Mouse (Mus musculus) MEL (cell line): ENCODE results near the gene Ccdc34. TPM values are rescaled to one million over a fixed set of nuclear protein-coding genes. Genes with fewer than 3 reads are reported as not detected.

ENCODE experiments used
- DNase-seq: peaks from one replicate; pipeline ENCODE4 v3.0.0; 2011; ENCODE audit warnings: low read depth, low spot score
- H3K27ac ChIP-seq: 2 replicates; pipeline ENCODE4 v1.5.1; 2012; ENCODE audit warnings: low read depth, mild to moderate bottlenecking, control low read depth, low read length, moderate library complexity; ENCODE audit not compliant: control insufficient read depth
- H3K27me3 ChIP-seq, 2 experiments: fragments of 150-350 bp in 1 of 2; sonication (generic) in 1 of 2; 2 replicates each; pipeline ENCODE4 v1.6.1; 2012; ENCODE audit warnings: low read length in 2 of 2, mild to moderate bottlenecking in 2 of 2, improper control_type of control experiment in 1 of 2, moderate library complexity in 1 of 2; ENCODE audit not compliant: insufficient read depth in 2 of 2, control insufficient read depth in 1 of 2
- H3K36me3 ChIP-seq, 2 experiments: 2 replicates each; pipeline ENCODE4 v1.6.1; 2012 to 2014; ENCODE audit warnings: low read length in 2 of 2, improper control_type of control experiment in 1 of 2, inconsistent platforms in 1 of 2, mild to moderate bottlenecking in 1 of 2; ENCODE audit not compliant: insufficient read depth in 2 of 2, control insufficient read depth in 1 of 2
- H3K4me1 ChIP-seq, 2 experiments: fragments of 150-350 bp in 1 of 2; sonication (generic) in 1 of 2; 2 replicates each; pipeline ENCODE4 v1.6.1; 2012; ENCODE audit warnings: low read length in 2 of 2, improper control_type of control experiment in 1 of 2, mild to moderate bottlenecking in 1 of 2; ENCODE audit not compliant: insufficient read depth in 2 of 2, control insufficient read depth in 1 of 2
- H3K4me3 ChIP-seq, 2 experiments: fragments of 150-350 bp in 1 of 2; sonication (generic) in 1 of 2; 2 replicates each; pipeline ENCODE4 v1.5.1; 2012; ENCODE audit warnings: low read depth in 2 of 2, low read length in 2 of 2, mild to moderate bottlenecking in 2 of 2, moderate library complexity in 2 of 2, control low read depth in 1 of 2, improper control_type of control experiment in 1 of 2; ENCODE audit not compliant: control insufficient read depth in 1 of 2, insufficient read depth in 1 of 2
- H3K79me2 ChIP-seq: 2 replicates; pipeline ENCODE4 v1.6.1; 2012; ENCODE audit warnings: mild to moderate bottlenecking, low read length, moderate library complexity; ENCODE audit not compliant: control insufficient read depth, poor library complexity, insufficient read depth
- H3K9ac ChIP-seq: 2 replicates; pipeline ENCODE4 v1.6.1; 2012; ENCODE audit warnings: low read depth, mild to moderate bottlenecking, control low read depth, low read length, moderate library complexity; ENCODE audit not compliant: control insufficient read depth, poor library complexity, severe bottlenecking
- H3K9me3 ChIP-seq: fragments of 150-350 bp; sonication (generic); replicated peaks from 2 replicates; pipeline ENCODE4 v1.6.1; 2012; ENCODE audit warnings: mild to moderate bottlenecking, low read length, improper control_type of control experiment, moderate library complexity; ENCODE audit not compliant: insufficient read depth
- BHLHE40 ChIP-seq: IDR thresholded peaks from 2 replicates; pipeline ENCODE4 v1.6.1; 2012; ENCODE audit warnings: low read depth, mild to moderate bottlenecking, inconsistent platforms, low read length, improper control_type of control experiment, borderline replicate concordance
- E2F4 ChIP-seq: IDR thresholded peaks from 2 replicates; pipeline ENCODE4 v1.6.1; 2011; ENCODE audit warnings: low read depth, low read length, improper control_type of control experiment, borderline replicate concordance
- ETS1 ChIP-seq: IDR thresholded peaks from 2 replicates; pipeline ENCODE4 v1.6.1; 2012; ENCODE audit warnings: low read depth, mild to moderate bottlenecking, inconsistent platforms, low read length, improper control_type of control experiment, moderate library complexity
- GABPA ChIP-seq: IDR thresholded peaks from 2 replicates; pipeline ENCODE4 v1.6.1; 2012; ENCODE audit warnings: low read depth, mild to moderate bottlenecking, inconsistent platforms, low read length, improper control_type of control experiment, moderate library complexity
- HCFC1 ChIP-seq: IDR thresholded peaks from 2 replicates; pipeline ENCODE4 v1.6.1; 2012; ENCODE audit warnings: low read depth, mild to moderate bottlenecking, inconsistent platforms, low read length, improper control_type of control experiment, moderate library complexity
- MAX ChIP-seq: IDR thresholded peaks from 2 replicates; pipeline ENCODE4 v1.6.1; 2011; ENCODE audit warnings: low read length, improper control_type of control experiment
- MAZ ChIP-seq: IDR thresholded peaks from 2 replicates; pipeline ENCODE4 v1.6.1; 2012; ENCODE audit warnings: low read depth, mild to moderate bottlenecking, inconsistent platforms, low read length, improper control_type of control experiment
- MEF2A ChIP-seq: IDR thresholded peaks from 2 replicates; pipeline ENCODE4 v1.6.1; 2014; ENCODE audit warnings: low read depth, mild to moderate bottlenecking, inconsistent platforms, low read length, improper control_type of control experiment; ENCODE audit not compliant: poor library complexity, insufficient replicate concordance, severe bottlenecking; ENCODE audit errors: extremely low read depth
- MYC ChIP-seq: IDR thresholded peaks from 2 replicates; pipeline ENCODE4 v1.6.1; 2011; ENCODE audit warnings: low read depth, mild to moderate bottlenecking, low read length, improper control_type of control experiment, moderate library complexity
- POLR2A ChIP-seq, 2 experiments: IDR thresholded peaks; 2 replicates each; pipeline ENCODE4 v1.6.1; 2011 to 2012; ENCODE audit warnings: low read length in 2 of 2, mild to moderate bottlenecking in 2 of 2, control low read depth in 1 of 2, improper control_type of control experiment in 1 of 2, low read depth in 1 of 2, moderate library complexity in 1 of 2; ENCODE audit not compliant: control insufficient read depth in 1 of 2, insufficient read depth in 1 of 2, poor library complexity in 1 of 2
- POLR2AphosphoS2 ChIP-seq: IDR thresholded peaks from 2 replicates; pipeline ENCODE4 v1.6.1; 2011; ENCODE audit warnings: low read length, improper control_type of control experiment
- RCOR1 ChIP-seq: IDR thresholded peaks from 2 replicates; pipeline ENCODE4 v1.6.1; 2012; ENCODE audit warnings: low read depth, mild to moderate bottlenecking, inconsistent platforms, low read length, improper control_type of control experiment
- SIN3A ChIP-seq: IDR thresholded peaks from 2 replicates; pipeline ENCODE4 v1.6.1; 2012; ENCODE audit warnings: low read length, improper control_type of control experiment, inconsistent platforms
- SMC3 ChIP-seq: IDR thresholded peaks from 2 replicates; pipeline ENCODE4 v1.6.1; 2011; ENCODE audit warnings: low read depth, low read length, improper control_type of control experiment
- TAL1 ChIP-seq: IDR thresholded peaks from 2 replicates; pipeline ENCODE4 v1.6.1; 2012; ENCODE audit warnings: mild to moderate bottlenecking, inconsistent platforms, low read length, moderate library complexity, mixed read lengths
- TBP ChIP-seq: IDR thresholded peaks from 2 replicates; pipeline ENCODE4 v1.8.0; 2011; ENCODE audit warnings: low read depth, low read length, improper control_type of control experiment
- TCF12 ChIP-seq: IDR thresholded peaks from 2 replicates; pipeline ENCODE4 v1.6.1; 2014; ENCODE audit warnings: low read depth, mild to moderate bottlenecking, inconsistent platforms, low read length, improper control_type of control experiment, moderate library complexity
- USF1 ChIP-seq: IDR thresholded peaks from 2 replicates; pipeline ENCODE4 v1.6.1; 2014; ENCODE audit warnings: low read depth, mild to moderate bottlenecking, inconsistent platforms, low read length, improper control_type of control experiment, moderate library complexity
- ZNF384 ChIP-seq: IDR thresholded peaks from 2 replicates; pipeline ENCODE4 v1.6.1; 2012; ENCODE audit warnings: low read depth, mild to moderate bottlenecking, inconsistent platforms, low read length, improper control_type of control experiment
- polyA plus RNA-seq, 2 experiments: library from polyadenylated mRNA; stranded (reverse) in 1 of 2; unstranded in 1 of 2; fragments of >175 nt in 1 of 2; fragments of >200 nt in 1 of 2; gene quantifications; 2 replicates each; pipeline versions ENCODE4 v1.2.1 to v1.2.4; 2012; ENCODE audit warnings: low replicate concordance in 2 of 2, low read depth in 1 of 2; ENCODE audit not compliant: insufficient read length in 2 of 2, insufficient read depth in 1 of 2, missing spikeins in 1 of 2
- total RNA-seq: library from RNA; depleted of rRNA; stranded (reverse); fragments of 300-350 nt; gene quantifications from 2 replicates; pipeline ENCODE4 v1.2.3, GENCODE M21; 2012

The Ccdc34 gene
- total and polyA plus RNA-seq, 3 experiments, result 14.1 to 39.0 TPM; not detected in 1

DNA sequence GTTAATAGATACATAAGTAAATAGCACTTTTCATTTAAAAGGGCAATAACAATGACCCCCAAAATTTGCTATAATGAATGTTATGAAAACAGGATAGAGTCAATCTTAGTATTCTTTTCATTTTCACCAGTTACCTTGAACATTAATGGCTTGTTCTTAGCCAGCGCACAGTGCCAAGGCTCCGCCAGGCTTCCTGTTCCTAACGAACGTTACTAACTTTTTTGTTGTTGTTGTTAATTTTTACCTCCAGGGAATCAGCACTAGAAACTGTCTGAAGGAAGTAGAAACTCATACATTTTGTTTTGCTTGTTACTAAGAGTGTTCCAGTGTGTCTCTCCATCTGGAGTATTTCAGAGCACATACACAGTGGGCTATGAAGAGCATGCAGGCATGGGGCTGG, 184.2 kb downstream of the Ccdc34 start:
- no peak overlapping the region for H3K4me3 ChIP-seq
- DNase-seq, result no peak
- no peaks in the 10 kb centered on the region; a peak in 1 of 4 replicates for H3K36me3 ChIP-seq
- no peaks in the 10 kb centered on the region for H3K9me3 ChIP-seq
- no peak overlapping the region for H3K27ac ChIP-seq
- no peak for TF ChIP-seq ETS1
- TF ChIP-seq BHLHE40, result no peak
- TF ChIP-seq POLR2A (IDR thresholded peaks at IDR 0.05; ENCODE audit: control insufficient read depth in 1 of 2, insufficient read depth in 1 of 2, low read depth in 1 of 2, low read length in 2 of 2, poor library complexity in 1 of 2), result no peak
- no peak for TF ChIP-seq HCFC1
- no peak for TF ChIP-seq MYC
- no peak for TF ChIP-seq USF1
- TF ChIP-seq MAZ, result no peak
- no peak for TF ChIP-seq ZNF384
- TF ChIP-seq SMC3, result no peak
- TF ChIP-seq MEF2A, result no peak
- TF ChIP-seq SIN3A, result no peak
- TF ChIP-seq TBP, result no peak
- no peak for TF ChIP-seq GABPA
- TF ChIP-seq RCOR1, result no peak
- TF ChIP-seq POLR2AphosphoS2, result no peak
- TF ChIP-seq TAL1, result no peak
- TF ChIP-seq MAX, result no peak
- H3K9ac ChIP-seq, result no peak overlapping the region
- H3K79me2 ChIP-seq, result no peaks in the 10 kb centered on the region
- no peaks in the 10 kb centered on the region; a peak in 1 of 4 replicates for H3K4me1 ChIP-seq
- H3K27me3 ChIP-seq, result no peaks in the 10 kb centered on the region; a peak in 2 of 4 replicates

DNA sequence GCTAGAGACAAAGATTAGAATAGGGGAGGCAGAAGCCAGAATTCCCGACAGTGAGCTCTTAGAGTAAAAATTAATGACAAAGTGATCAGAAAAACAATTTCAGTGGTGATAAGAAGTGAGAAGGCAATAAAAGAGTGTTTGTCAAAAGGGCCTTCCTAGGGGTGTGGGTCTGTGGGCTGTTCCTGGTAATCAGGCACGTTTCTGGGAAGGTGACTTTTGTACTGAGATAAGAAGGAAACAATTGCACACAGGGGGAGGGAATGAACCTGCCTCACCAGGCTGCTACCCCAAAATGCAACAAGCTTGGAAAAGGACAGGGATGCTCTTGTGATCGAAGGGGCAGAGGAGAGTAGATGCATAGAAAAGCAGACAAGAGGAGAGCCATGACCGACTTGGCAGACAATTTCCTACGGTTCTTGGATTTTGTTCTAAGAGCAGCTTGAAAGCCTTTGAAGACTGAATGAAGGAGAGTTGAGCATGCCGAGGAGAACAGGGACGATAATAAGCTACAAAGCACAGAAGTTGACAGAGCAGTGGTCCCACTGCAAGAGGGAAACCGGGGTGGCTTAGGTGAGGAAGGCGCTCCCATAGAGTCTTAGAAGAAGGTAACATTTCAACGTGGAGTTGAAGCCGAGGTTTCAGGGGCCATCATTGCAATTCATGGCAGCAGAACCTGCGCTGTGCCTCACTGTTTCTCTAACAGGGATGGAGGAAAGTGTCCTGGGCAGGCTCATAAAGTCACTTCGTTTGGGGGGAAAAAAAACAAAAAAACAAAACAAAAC, 185.3 kb downstream of the Ccdc34 start:
- Histone ChIP-seq H3K4me1 (no peaks in the 10 kb centered on the region; a peak in 1 of 4 replicates), H3K36me3 (no peaks in the 10 kb centered on the region; a peak in 1 of 4 replicates)

More for the DNA sequence above, 185.3 kb downstream of the Ccdc34 start:
- DNase-seq, result peak; percentile 27
- Histone ChIP-seq H3K27ac (no peak overlapping the region), H3K27me3 (no peaks in the 10 kb centered on the region; a peak in 1 of 4 replicates), H3K9ac (no peak overlapping the region), H3K79me2 (no peaks in the 10 kb centered on the region), H3K4me3 (no peak overlapping the region), H3K9me3 (no peaks in the 10 kb centered on the region)
- TF ChIP-seq BHLHE40, result peak; percentile 22; the same call in 1 of the 2 replicates
- 0 out of 2 replicates have a peak, but pooled peaks have one; percentile 32 for TF ChIP-seq E2F4
- TF ChIP-seq TCF12, result no peak
